Mouse (Mus musculus) myocyte (in vitro differentiated cells): ENCODE results near the gene Fam89a. TPM values are rescaled to one million over a fixed set of nuclear protein-coding genes. Genes with fewer than 3 reads are reported as not detected.

Experiments used
- H3K27me3 ChIP-seq: one replicate; pipeline ENCODE4 v1.6.1; 2011; ENCODE audit not compliant: control insufficient read depth, insufficient read depth, insufficient read length
- H3K36me3 ChIP-seq: one replicate; pipeline ENCODE4 v1.6.1; 2011; ENCODE audit not compliant: control insufficient read depth, insufficient read depth
- H3K4me2 ChIP-seq: one replicate; pipeline ENCODE4 v1.6.1; 2011; ENCODE audit warnings: low read depth, control low read depth
- H3K4me3 ChIP-seq: one replicate; pipeline ENCODE4 v1.5.1; 2011; ENCODE audit warnings: mild to moderate bottlenecking, control low read depth, moderate library complexity
- H3K79me2 ChIP-seq: one replicate; pipeline ENCODE4 v1.6.1; 2011; ENCODE audit not compliant: control insufficient read depth, insufficient read depth
- H3ac ChIP-seq: one replicate; pipeline ENCODE4 v1.6.1; 2011; ENCODE audit not compliant: control insufficient read depth, insufficient read length
- CEBPB ChIP-seq: IDR thresholded peaks from 2 replicates; pipeline ENCODE4 v1.6.1; 2011; ENCODE audit warnings: mild to moderate bottlenecking, moderate library complexity; ENCODE audit not compliant: poor library complexity, insufficient read depth, severe bottlenecking
- E2F4 ChIP-seq: IDR thresholded peaks from one replicate; pipeline ENCODE4 v1.6.1; 2011; ENCODE audit warnings: mild to moderate bottlenecking, control low read depth, moderate library complexity; ENCODE audit not compliant: insufficient read depth
- MAX ChIP-seq: IDR thresholded peaks from one replicate; pipeline ENCODE4 v1.6.1; 2011; ENCODE audit warnings: low read depth, mild to moderate bottlenecking, control low read depth
- MYOD1 ChIP-seq, 3 experiments: IDR thresholded peaks; one replicate each; pipeline ENCODE4 v1.6.1; 2011; ENCODE audit warnings: control low read depth in 2 of 3, low read depth in 2 of 3, mild to moderate bottlenecking in 2 of 3, moderate library complexity in 1 of 3; ENCODE audit not compliant: insufficient read length in 2 of 3, control insufficient read depth in 1 of 3
- MYOG ChIP-seq, 3 experiments: IDR thresholded peaks; one replicate each; pipeline ENCODE4 v1.6.1; 2011; ENCODE audit warnings: control low read depth in 2 of 3, low read depth in 2 of 3, mild to moderate bottlenecking in 2 of 3; ENCODE audit not compliant: insufficient read length in 2 of 3, control insufficient read depth in 1 of 3, insufficient read depth in 1 of 3
- POLR2A ChIP-seq: IDR thresholded peaks from one replicate; pipeline ENCODE4 v1.6.1; 2011; ENCODE audit warnings: low read depth, mild to moderate bottlenecking, control low read depth, moderate library complexity; ENCODE audit not compliant: insufficient read length
- POLR2AphosphoS2 ChIP-seq: IDR thresholded peaks from one replicate; pipeline ENCODE4 v1.6.1; 2011; ENCODE audit warnings: low read depth, control low read depth; ENCODE audit not compliant: insufficient read length
- REST ChIP-seq: IDR thresholded peaks from one replicate; pipeline ENCODE4 v1.6.1; 2011; ENCODE audit warnings: mild to moderate bottlenecking, control low read depth, moderate library complexity; ENCODE audit not compliant: insufficient read depth, insufficient read length
- SRF ChIP-seq: IDR thresholded peaks from one replicate; pipeline ENCODE4 v1.6.1; 2011; ENCODE audit warnings: low read depth; ENCODE audit not compliant: control insufficient read depth, insufficient read length
- TCF12 ChIP-seq: IDR thresholded peaks from one replicate; pipeline ENCODE4 v1.6.1; 2011; ENCODE audit warnings: mild to moderate bottlenecking, control low read depth; ENCODE audit not compliant: poor library complexity, insufficient read depth, severe bottlenecking
- TCF3 ChIP-seq: IDR thresholded peaks from one replicate; pipeline ENCODE4 v1.6.1; 2011; ENCODE audit warnings: low read depth, control low read depth; ENCODE audit not compliant: insufficient read length
- USF1 ChIP-seq: IDR thresholded peaks from one replicate; pipeline ENCODE4 v1.6.1; 2011; ENCODE audit warnings: low read depth, mild to moderate bottlenecking, control low read depth, moderate library complexity
- polyA plus RNA-seq: library from polyadenylated mRNA; unstranded; fragments of >200 nt; fragmentation: generic; extraction: Trizol; gene quantifications from one replicate; pipeline ENCODE4 v1.2.1, GENCODE M21; 2012; ENCODE audit warnings: missing spikeins

Fam89a gene
- polyA plus RNA-seq, result 0.36 TPM

- H3ac ChIP-seq, result no peak within 1 kb of the TSS
- no peak for TF ChIP-seq TCF3
- no peak for TF ChIP-seq CEBPB
- no peak for TF ChIP-seq TCF12
- no peak for TF ChIP-seq REST
- no peak for TF ChIP-seq POLR2A
- no peak for TF ChIP-seq USF1
- TF ChIP-seq MYOG (IDR thresholded peaks at IDR 0.05; ENCODE audit: control insufficient read depth in 1 of 3, insufficient read depth in 1 of 3, insufficient read length in 2 of 3, low read depth in 2 of 3), result no peak
- TF ChIP-seq POLR2AphosphoS2, result no peak
- TF ChIP-seq MYOD1 (IDR thresholded peaks at IDR 0.05; ENCODE audit: control insufficient read depth in 1 of 3, insufficient read length in 2 of 3, low read depth in 2 of 3), result no peak
- no peak for TF ChIP-seq MAX
- TF ChIP-seq E2F4, result no peak
- no peak for TF ChIP-seq SRF
- H3K4me3 ChIP-seq, result no peak within 1 kb of the TSS
- H3K4me2 ChIP-seq, result peak within 1 kb of the TSS; percentile 40
- no peaks in the 10 kb centered on the region for H3K36me3 ChIP-seq
- H3K79me2 ChIP-seq, result no peaks in the 10 kb centered on the region
- H3K27me3 ChIP-seq, result peaks cover 61% of the 10 kb centered on the region
Observed at GRCm38 (mm10) chr8:124751709-124752173, at the start of gene Fam89a. Fam89a (minus strand) TSS chr8:124751832.

DNA sequence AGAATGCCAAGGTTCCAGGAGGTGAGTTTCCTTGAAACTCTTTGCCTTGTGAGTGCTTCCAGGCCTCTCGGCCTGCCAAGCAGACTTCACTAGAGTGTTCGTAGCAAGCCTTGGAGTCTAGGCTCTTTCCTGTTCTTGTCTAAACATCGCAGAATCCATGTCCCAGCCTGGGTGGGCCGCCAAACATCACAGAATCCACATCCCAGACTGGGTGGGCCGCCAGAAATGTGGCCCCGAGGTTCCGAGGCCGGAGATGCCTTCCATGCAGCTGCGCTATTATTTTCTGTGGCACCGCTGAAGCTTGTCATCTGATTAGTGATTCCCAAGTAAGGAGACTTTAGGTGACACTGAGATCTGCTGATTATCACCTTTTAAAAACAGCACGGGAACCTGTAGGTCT lies 48.9 kb upstream of the Fam89a start:
- no peaks in the 10 kb centered on the region for H3K79me2 ChIP-seq
- TF ChIP-seq MAX (no peak), USF1 (no peak), POLR2AphosphoS2 (no peak), TCF3 (no peak), CEBPB (no peak), E2F4 (no peak), MYOG (IDR thresholded peaks at IDR 0.05; ENCODE audit: control insufficient read depth in 1 of 3, insufficient read depth in 1 of 3, insufficient read length in 2 of 3, low read depth in 2 of 3) (no peak), SRF (no peak), POLR2A (no peak), TCF12 (no peak), REST (no peak), MYOD1 (IDR thresholded peaks at IDR 0.05; ENCODE audit: control insufficient read depth in 1 of 3, insufficient read length in 2 of 3, low read depth in 2 of 3) (no peak)
- H3K4me3 ChIP-seq, result no peak overlapping the region
- H3K27me3 ChIP-seq, result peaks cover 41% of the 10 kb centered on the region
- H3ac ChIP-seq, result no peak overlapping the region
- H3K36me3 ChIP-seq, result no peaks in the 10 kb centered on the region
- H3K4me2 ChIP-seq, result no peak overlapping the region

DNA sequence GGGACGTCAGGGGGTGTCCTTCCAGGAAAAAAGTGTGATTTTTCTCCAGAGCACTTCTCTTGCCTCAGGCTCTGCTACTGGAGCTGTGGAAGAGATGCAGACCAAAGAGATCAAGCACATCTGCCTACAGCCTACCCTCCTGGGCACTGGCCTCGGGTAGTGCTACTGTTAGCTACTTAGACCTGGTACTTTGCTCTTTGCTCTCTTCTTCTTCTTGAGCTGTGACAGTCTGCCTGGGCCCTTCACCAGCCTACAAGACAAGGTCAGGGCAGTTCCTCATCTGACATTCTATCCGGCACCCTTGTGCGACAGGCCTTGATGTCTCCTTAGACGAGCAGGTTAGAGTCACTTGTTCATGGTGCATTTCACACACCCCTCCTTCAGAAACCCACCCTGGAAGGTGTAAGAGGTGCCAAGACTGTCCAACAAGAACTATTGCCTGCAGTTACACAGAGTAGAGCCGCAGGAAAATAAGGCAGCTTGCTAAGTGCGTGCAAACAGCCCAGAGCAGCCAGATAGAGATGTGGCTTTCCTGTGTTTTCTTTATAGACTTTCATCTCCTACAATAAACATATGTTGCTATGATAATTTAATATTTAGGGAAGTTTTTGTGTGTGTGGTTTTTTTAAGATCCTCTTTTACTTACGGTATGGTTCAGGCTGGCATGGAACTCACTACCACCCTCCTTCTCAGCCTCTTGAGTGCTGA lies 44.3 kb upstream of the Fam89a start:
- no peak overlapping the region for H3K4me2 ChIP-seq
- H3K27me3 ChIP-seq, result peaks cover 55% of the 10 kb centered on the region
- no peak overlapping the region for H3ac ChIP-seq
- TF ChIP-seq SRF (no peak), TCF12 (no peak), CEBPB (no peak), TCF3 (no peak), POLR2AphosphoS2 (no peak), USF1 (no peak), POLR2A (no peak), MYOG (IDR thresholded peaks at IDR 0.05; ENCODE audit: control insufficient read depth in 1 of 3, insufficient read depth in 1 of 3, insufficient read length in 2 of 3, low read depth in 2 of 3) (no peak)
- no peaks in the 10 kb centered on the region for H3K36me3 ChIP-seq
- no peaks in the 10 kb centered on the region for H3K79me2 ChIP-seq
- H3K4me3 ChIP-seq, result no peak overlapping the region

- Histone ChIP-seq H3K79me2 (no peaks in the 10 kb centered on the region), H3ac (no peak overlapping the region), H3K4me3 (no peak overlapping the region), H3K4me2 (no peak overlapping the region), H3K36me3 (no peaks in the 10 kb centered on the region), H3K27me3 (peaks cover 60% of the 10 kb centered on the region)
- no peak for TF ChIP-seq USF1
- no peak for TF ChIP-seq MAX
- no peak for TF ChIP-seq E2F4
- no peak for TF ChIP-seq SRF
- no peak for TF ChIP-seq MYOG (IDR thresholded peaks at IDR 0.05; ENCODE audit: control insufficient read depth in 1 of 3, insufficient read depth in 1 of 3, insufficient read length in 2 of 3, low read depth in 2 of 3)
- no peak for TF ChIP-seq POLR2AphosphoS2
- TF ChIP-seq POLR2A, result no peak
- no peak for TF ChIP-seq TCF3
- TF ChIP-seq MYOD1 (IDR thresholded peaks at IDR 0.05; ENCODE audit: control insufficient read depth in 1 of 3, insufficient read length in 2 of 3, low read depth in 2 of 3), result no peak
- no peak for TF ChIP-seq CEBPB
- no peak for TF ChIP-seq REST
- TF ChIP-seq TCF12, result no peak
Observed at GRCm38 (mm10) chr8:124794486-124794780, 42.8 kb upstream of the Fam89a start.
